Mouse (Mus musculus) forebrain, embryonic 14.5 days (tissue): ENCODE data around the gene Cpm. TPM values are rescaled to one million over a fixed set of nuclear protein-coding genes. Genes with fewer than 3 reads are reported as not detected.

Experiments
- ATAC-seq: fragments of 200-750 bp; cut with Nextera tagmentation; 2 replicates; pipeline ENCODE4 v1.8.0; 2017; ENCODE audit warnings: mild to moderate bottlenecking, moderate library complexity
- DNase-seq: peaks from one replicate; pipeline ENCODE4 v3.0.0-alpha.2; 2015; ENCODE audit warnings: low spot score
- H3K27ac ChIP-seq: fragments of 300-500 bp; sonication (generic); 2 replicates; pipeline ENCODE4 v1.5.1; 2014; ENCODE audit warnings: low read depth, mild to moderate bottlenecking, control low read depth, low read length, moderate library complexity
- H3K27me3 ChIP-seq: fragments of 300-500 bp; sonication (generic); replicated peaks from 2 replicates; pipeline ENCODE4 v1.6.1; 2014; ENCODE audit warnings: low read length, control low read depth, mixed read lengths; ENCODE audit not compliant: control insufficient read depth, insufficient read depth
- H3K36me3 ChIP-seq: fragments of 300-500 bp; sonication (generic); 2 replicates; pipeline ENCODE4 v1.6.1; 2014; ENCODE audit warnings: low read length, control low read depth; ENCODE audit not compliant: control insufficient read depth, insufficient read depth
- H3K4me1 ChIP-seq: fragments of 300-500 bp; sonication (generic); 2 replicates; pipeline ENCODE4 v1.6.1; 2014; ENCODE audit warnings: antibody characterized with exemption, low read length, control low read depth; ENCODE audit not compliant: control insufficient read depth, insufficient read depth
- H3K4me2 ChIP-seq: fragments of 300-500 bp; sonication (generic); 2 replicates; pipeline ENCODE4 v1.6.1; 2014; ENCODE audit warnings: mild to moderate bottlenecking, control low read depth, low read length
- H3K4me3 ChIP-seq: fragments of 300-500 bp; sonication (generic); 2 replicates; pipeline ENCODE4 v1.5.1; 2014; ENCODE audit warnings: low read depth, low read length, control low read depth
- H3K9ac ChIP-seq: fragments of 300-500 bp; sonication (generic); 2 replicates; pipeline ENCODE4 v1.6.1; 2014; ENCODE audit warnings: mild to moderate bottlenecking, low read length, control low read depth, moderate library complexity
- H3K9me3 ChIP-seq: fragments of 300-500 bp; sonication (generic); replicated peaks from 2 replicates; pipeline ENCODE4 v1.6.1; 2016; ENCODE audit warnings: low read length, control low read depth, mixed read lengths; ENCODE audit not compliant: control insufficient read depth
- WGBS: fragments of 180-500 bp; shearing (Covaris S2); extraction: QIAGEN DNeasy Blood & Tissue Kit; methylation state at CpG from one replicate; pipeline ENCODE4 v1.1.7; 2014; 5-methylcytosine and 5-hydroxymethylcytosine counted together
- polyA plus RNA-seq: library from polyadenylated mRNA; unstranded; fragments of >200 nt; fragmentation: Nextera tagmentation; extraction: Ambion mirVana; gene quantifications from 2 replicates; pipeline ENCODE4 v1.2.1, GENCODE M21; 2014

Gene Cpm
- polyA plus RNA-seq, 1 experiment from 2014 or later, result 6.1 TPM

- Histone ChIP-seq H3K4me3 (no peak overlapping the region), H3K27me3 (no peaks in the 10 kb centered on the region), H3K36me3 (peaks cover 91% of the 10 kb centered on the region), H3K4me2 (no peak overlapping the region), H3K27ac (no peak overlapping the region), H3K9me3 (no peaks in the 10 kb centered on the region), H3K9ac (no peak overlapping the region), H3K4me1 (no peaks in the 10 kb centered on the region)
- WGBS, result 95% methylated on average over 6 of the region's 6 CpGs
- no peak for ATAC-seq
- DNase-seq, result no peak
Measured at GRCm38 (mm10) chr10:117696827-117697560, 67.7 kb downstream of the Cpm start.

- DNase-seq, result no peak
Measured at GRCm38 (mm10) chr10:117697561-117698115, 68.3 kb downstream of the Cpm start.

DNA sequence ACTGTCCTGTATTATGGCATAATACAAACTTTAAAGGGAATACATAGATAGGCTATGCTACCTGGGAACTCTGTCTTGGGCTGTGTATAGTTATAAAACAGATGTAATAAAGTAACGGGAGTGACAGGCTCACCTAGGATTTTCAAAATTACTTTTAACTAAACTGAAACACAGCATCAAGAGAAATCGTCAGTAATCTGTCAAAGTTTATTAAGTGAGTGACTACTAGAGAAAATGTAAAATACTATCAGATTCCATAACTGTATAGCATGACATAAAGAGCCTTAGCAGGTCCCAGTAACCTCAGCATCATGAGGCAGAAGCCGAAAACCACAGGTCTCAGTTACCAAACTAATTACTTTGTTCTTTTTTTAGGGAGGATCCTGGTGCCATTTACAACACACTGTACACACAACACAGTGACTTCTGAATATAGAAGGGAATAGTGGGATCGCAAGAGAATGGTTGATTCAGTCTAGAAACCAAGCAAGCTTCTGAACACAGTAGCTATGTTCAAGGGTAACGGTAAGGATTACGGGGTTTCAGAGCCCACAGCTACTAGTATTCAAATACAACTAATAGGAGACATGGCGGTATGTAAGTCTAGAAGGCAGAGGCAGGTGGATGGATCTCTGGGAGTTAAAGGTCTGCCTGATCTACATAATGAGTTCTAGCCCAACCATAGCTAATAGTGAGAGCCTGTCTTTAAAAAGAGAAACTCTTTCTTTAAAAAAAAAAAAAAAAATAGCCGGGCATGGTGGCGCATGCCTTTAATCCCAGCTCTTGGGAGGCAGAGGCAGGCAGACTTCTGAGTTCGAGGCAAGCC, 69.2 kb downstream of the Cpm start:
- H3K27me3 ChIP-seq, result no peaks in the 10 kb centered on the region
- no peaks in the 10 kb centered on the region for H3K4me1 ChIP-seq
- no peak overlapping the region for H3K9ac ChIP-seq
- 96% methylated on average over 10 of the region's 10 CpGs for WGBS
- no peak for DNase-seq
- ATAC-seq, result no peak
- no peak overlapping the region for H3K4me2 ChIP-seq
- no peak overlapping the region for H3K27ac ChIP-seq
- no peak overlapping the region for H3K4me3 ChIP-seq
- no peaks in the 10 kb centered on the region for H3K9me3 ChIP-seq
- H3K36me3 ChIP-seq, result peaks cover 93% of the 10 kb centered on the region

More at GRCm38 (mm10) chr10:117697561-117698115, 68.3 kb downstream of the Cpm start:
- no peak overlapping the region for H3K27ac ChIP-seq
- H3K27me3 ChIP-seq, result no peaks in the 10 kb centered on the region
- H3K4me1 ChIP-seq, result no peaks in the 10 kb centered on the region
- H3K9ac ChIP-seq, result no peak overlapping the region
- no peak for ATAC-seq
- no peak overlapping the region for H3K4me3 ChIP-seq
- 95% methylated on average over 3 of the region's 3 CpGs for WGBS
- no peaks in the 10 kb centered on the region for H3K9me3 ChIP-seq
- H3K4me2 ChIP-seq, result no peak overlapping the region
- peaks cover 90% of the 10 kb centered on the region for H3K36me3 ChIP-seq

- WGBS, result 98% methylated on average over 4 of the region's 4 CpGs
- H3K27ac ChIP-seq, result no peak overlapping the region
- H3K4me2 ChIP-seq, result no peak overlapping the region
- ATAC-seq, result no peak
- no peaks in the 10 kb centered on the region for H3K4me1 ChIP-seq
- no peak overlapping the region for H3K9ac ChIP-seq
- H3K4me3 ChIP-seq, result no peak overlapping the region
- DNase-seq, result no peak
- H3K9me3 ChIP-seq, result no peaks in the 10 kb centered on the region
- no peaks in the 10 kb centered on the region for H3K27me3 ChIP-seq
- H3K36me3 ChIP-seq, result peaks cover 96% of the 10 kb centered on the region
Measured at GRCm38 (mm10) chr10:117699914-117700313, 70.6 kb downstream of the Cpm start.

DNA sequence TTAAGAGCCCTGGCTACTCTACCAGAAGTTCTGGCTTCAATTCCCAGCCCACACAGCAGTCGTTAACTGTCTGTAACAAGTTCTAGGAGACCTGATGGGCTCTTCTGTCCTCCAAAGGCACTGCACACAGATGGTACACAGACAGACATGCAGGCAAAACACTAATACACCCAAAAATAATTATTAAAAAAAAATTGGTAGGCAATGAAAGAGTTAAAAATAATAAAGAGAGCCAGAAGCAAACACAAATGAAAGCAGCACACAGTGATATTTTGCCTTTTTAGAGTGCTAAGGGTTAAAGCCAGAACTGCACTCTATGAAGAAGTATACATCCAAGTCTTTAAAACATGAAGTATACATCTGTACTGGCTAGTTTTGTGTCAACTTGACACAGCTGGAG, 71.2 kb downstream of the Cpm start:
- Histone ChIP-seq H3K4me2 (no peak overlapping the region), H3K9me3 (no peaks in the 10 kb centered on the region), H3K4me3 (no peak overlapping the region), H3K4me1 (no peaks in the 10 kb centered on the region), H3K36me3 (peaks cover 96% of the 10 kb centered on the region), H3K9ac (no peak overlapping the region), H3K27ac (no peak overlapping the region), H3K27me3 (no peaks in the 10 kb centered on the region)
- DNase-seq (no peak), ATAC-seq (no peak)
- 100% methylated on average over 1 of the region's 1 CpGs for WGBS

GRCm38 (mm10) chr10:117701034-117701829, 71.9 kb downstream of the Cpm start:
- no peak for DNase-seq
- Histone ChIP-seq H3K9ac (no peak overlapping the region), H3K4me2 (no peak overlapping the region), H3K36me3 (peaks cover 89% of the 10 kb centered on the region), H3K9me3 (no peaks in the 10 kb centered on the region), H3K27me3 (no peaks in the 10 kb centered on the region), H3K4me1 (no peaks in the 10 kb centered on the region), H3K27ac (no peak overlapping the region), H3K4me3 (no peak overlapping the region)
- no peak for ATAC-seq
- WGBS, result 95% methylated on average over 6 of the region's 6 CpGs

DNA sequence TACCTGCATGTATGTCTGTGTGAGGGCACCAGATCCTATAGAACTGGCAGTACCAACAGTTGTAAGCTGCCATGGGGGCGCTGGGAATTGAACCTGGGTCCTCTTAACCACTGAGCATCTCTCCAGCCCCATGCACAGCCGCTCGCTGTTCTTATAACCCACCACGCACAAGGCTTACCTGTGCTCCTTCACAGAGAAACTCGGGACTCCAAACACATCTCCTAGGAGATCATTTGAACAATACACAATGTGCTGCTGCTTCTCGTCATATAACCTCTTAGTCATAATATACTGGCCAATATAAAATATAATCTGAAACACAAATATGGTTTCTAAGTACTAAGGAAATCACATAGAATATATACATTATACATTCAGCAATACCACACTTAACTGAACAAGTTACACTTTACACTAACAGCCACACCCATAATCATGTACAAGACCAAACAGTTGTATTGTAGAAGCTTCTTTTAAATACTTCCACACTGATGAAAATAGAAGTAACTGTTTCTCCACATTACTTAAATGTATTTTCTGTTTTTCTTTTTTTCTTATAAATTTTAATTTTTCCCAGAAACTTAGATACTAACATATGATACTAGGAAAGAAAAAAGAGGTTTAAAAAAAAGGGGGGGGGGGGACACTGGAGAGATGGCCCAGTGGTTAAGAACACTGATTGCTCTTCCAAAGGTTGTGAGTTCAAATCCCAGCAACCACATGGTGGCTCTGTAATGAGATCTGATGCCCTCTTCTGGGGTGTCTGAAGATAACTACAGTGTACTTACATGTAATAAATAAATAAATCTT, 72.9 kb downstream of the Cpm start:
- Histone ChIP-seq H3K27ac (no peak overlapping the region), H3K36me3 (peaks cover 89% of the 10 kb centered on the region), H3K9ac (no peak overlapping the region), H3K4me2 (no peak overlapping the region), H3K4me1 (no peaks in the 10 kb centered on the region), H3K4me3 (no peak overlapping the region), H3K9me3 (no peaks in the 10 kb centered on the region), H3K27me3 (no peaks in the 10 kb centered on the region)
- 97% methylated on average over 6 of the region's 6 CpGs for WGBS
- ATAC-seq (no peak), DNase-seq (no peak)

DNA sequence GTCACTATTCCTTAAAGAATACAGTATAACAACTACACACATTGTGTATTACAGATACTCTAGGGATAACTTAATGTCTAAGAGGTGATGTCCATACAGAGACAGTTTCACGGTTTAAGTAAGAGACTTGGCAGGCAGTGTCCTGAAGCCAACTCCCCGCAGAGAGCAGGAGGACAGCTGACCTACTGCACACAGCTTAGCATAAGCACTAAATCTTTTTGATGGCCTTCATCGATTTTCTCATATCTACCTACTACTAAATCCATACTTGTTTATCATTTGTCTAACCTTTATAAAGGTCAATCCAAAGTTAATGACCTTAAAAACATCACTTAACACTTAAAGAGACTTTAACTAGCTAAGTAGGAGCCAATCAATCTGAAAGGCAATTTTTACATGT, 74.2 kb downstream of the Cpm start:
- no peak overlapping the region for H3K4me2 ChIP-seq
- no peaks in the 10 kb centered on the region for H3K9me3 ChIP-seq
- H3K36me3 ChIP-seq, result peaks cover 82% of the 10 kb centered on the region
- H3K4me1 ChIP-seq, result no peaks in the 10 kb centered on the region
- DNase-seq (no peak), ATAC-seq (no peak)
- no peak overlapping the region for H3K4me3 ChIP-seq
- H3K27me3 ChIP-seq, result no peaks in the 10 kb centered on the region
- WGBS, result 98% methylated on average over 3 of the region's 3 CpGs
- no peak overlapping the region for H3K27ac ChIP-seq
- H3K9ac ChIP-seq, result no peak overlapping the region
